ENCODE assay signal across 15 mouse cellular contexts in genomic region chr15:65733326-65733725, GRCm38 (mm10).
DNase-seq lines count a peak whose midpoint lies in the region; ATAC-seq and TF ChIP-seq lines count a peak whose summit lies in the region.
"Had no signal": no experiment of that assay in that cellular context is flagged by ENCODE, and none has a peak within 500 bp of the region (broad histone marks: within the 10 kb centered on the region; RNA-seq: fewer than 3 reads in every experiment).

No protein-coding gene starts in this region.

- no peak overlapping the region for H3K4me2 ChIP-seq in midbrain, postnatal 0 days (ENCODE audit: low read depth, low read length, poor library complexity, severe bottlenecking)
- H3K4me2 ChIP-seq: embryonic facial prominence, embryonic 13.5 days; limb, embryonic 13.5 days; midbrain, embryonic 12.5 days; neural tube, embryonic 13.5 days had no signal

- H3K36me3 ChIP-seq in midbrain, postnatal 0 days (ENCODE audit: insufficient read depth, low read length) = no peaks in the 10 kb centered on the region
- H3K36me3 ChIP-seq in heart, embryonic 10.5 days = no peaks in the 10 kb centered on the region
- H3K36me3 ChIP-seq: embryonic facial prominence, embryonic 13.5 days; limb, embryonic 13.5 days; midbrain, embryonic 12.5 days; neural tube, embryonic 13.5 days had no signal

- 0 out of 2 replicates have a peak, but pooled peaks have one; percentile 44 for ATAC-seq in midbrain, postnatal 0 days (ENCODE audit: low FRiP score)

- H3K9ac ChIP-seq in midbrain, postnatal 0 days (replicated peaks; ENCODE audit: low read length, poor library complexity, severe bottlenecking) = no peak overlapping the region
- H3K9ac ChIP-seq: embryonic facial prominence, embryonic 13.5 days; limb, embryonic 13.5 days; midbrain, embryonic 12.5 days; neural tube, embryonic 13.5 days had no signal

- intact Hi-C loops in gastrocnemius, adult 2 months (cut with DNase I) = no loop called here

- no peak overlapping the region for H3K27ac ChIP-seq in midbrain, postnatal 0 days (ENCODE audit: low read depth, low read length)
- H3K27ac ChIP-seq in heart, embryonic 10.5 days = no peak overlapping the region
- no peak overlapping the region for H3K27ac ChIP-seq in gastrocnemius, adult 2 months
- H3K27ac ChIP-seq: embryonic facial prominence, embryonic 13.5 days; limb, embryonic 13.5 days; midbrain, embryonic 12.5 days; neural tube, embryonic 13.5 days; stomach, postnatal 0 days had no signal

- no peaks in the 10 kb centered on the region for H3K27me3 ChIP-seq in midbrain, postnatal 0 days (ENCODE audit: insufficient read depth, low read length)
- H3K27me3 ChIP-seq in heart, embryonic 10.5 days (ENCODE audit: insufficient read depth, poor library complexity, severe bottlenecking) = no peaks in the 10 kb centered on the region
- H3K27me3 ChIP-seq: embryonic facial prominence, embryonic 13.5 days; limb, embryonic 13.5 days; midbrain, embryonic 12.5 days; neural tube, embryonic 13.5 days had no signal

- 68% methylated on average over 6 of the region's 6 CpGs for WGBS in midbrain, postnatal 0 days
- WGBS in heart, embryonic 10.5 days = 84% methylated on average over 6 of the region's 6 CpGs

- H3K4me3 ChIP-seq in midbrain, postnatal 0 days (ENCODE audit: low read depth, low read length) = no peak overlapping the region
- H3K4me3 ChIP-seq in heart, embryonic 10.5 days = no peak overlapping the region
- no peak overlapping the region for H3K4me3 ChIP-seq in gastrocnemius, adult 2 months
- H3K4me3 ChIP-seq: embryonic facial prominence, embryonic 13.5 days; limb, embryonic 13.5 days; midbrain, embryonic 12.5 days; neural tube, embryonic 13.5 days had no signal

- no peaks in the 10 kb centered on the region for H3K9me3 ChIP-seq in midbrain, postnatal 0 days (ENCODE audit: low read length)
- H3K9me3 ChIP-seq in heart, embryonic 10.5 days = no peaks in the 10 kb centered on the region
- H3K9me3 ChIP-seq: embryonic facial prominence, embryonic 13.5 days; limb, embryonic 13.5 days; midbrain, embryonic 12.5 days; neural tube, embryonic 13.5 days had no signal

- TF ChIP-seq CTCF in brain, embryonic 14.5 days (IDR thresholded peaks at IDR 0.05; ENCODE audit: borderline replicate concordance, extremely low read depth, insufficient read depth, insufficient read length) = no peak
- TF ChIP-seq CTCF in midbrain, postnatal 0 days (IDR thresholded peaks at IDR 0.05) = no peak
- no peak for TF ChIP-seq CTCF in gastrocnemius, adult 2 months (IDR thresholded peaks at IDR 0.05)

- TF ChIP-seq POLR2A in brain, embryonic 14.5 days (IDR thresholded peaks at IDR 0.05; ENCODE audit: borderline replicate concordance, extremely low read depth, insufficient read depth, insufficient read length, poor library complexity, severe bottlenecking) = no peak

- H3K4me1 ChIP-seq in midbrain, postnatal 0 days (ENCODE audit: insufficient read depth, low read length) = no peaks in the 10 kb centered on the region
- H3K4me1 ChIP-seq in heart, embryonic 10.5 days = no peaks in the 10 kb centered on the region
- H3K4me1 ChIP-seq: embryonic facial prominence, embryonic 13.5 days; limb, embryonic 13.5 days; midbrain, embryonic 12.5 days; neural tube, embryonic 13.5 days had no signal

- peak; percentile 8 to 15 for DNase-seq in layer of hippocampus, adult 8-10 months (ENCODE audit: low spot score in 2 of 2)
- no peak for DNase-seq in layer of hippocampus, postnatal 25 days (ENCODE audit: extremely low spot score in 1 of 2, low spot score in 1 of 2)
- peak; percentile 38 for DNase-seq in brain, embryonic 14.5 days (ENCODE audit: low read depth)
- DNase-seq in frontal cortex, postnatal 14 days (ENCODE audit: low spot score in 2 of 2) = peak; percentile 4 to 10
- DNase-seq in midbrain, postnatal 0 days (ENCODE audit: low spot score) = no peak
- no peak for DNase-seq in heart, embryonic 10.5 days (ENCODE audit: low spot score)
- DNase-seq in gastrocnemius, adult 2 months = no peak
- DNase-seq: cerebellum, postnatal 36 days; lung, postnatal 36 days; thymus, postnatal 4 days had no signal

Comparison
In these comparisons a context has a peak if more than half of its experiments do, and no peak if none do; other contexts are left out.
1. DNase-seq: peak in layer of hippocampus, adult 8-10 months (2 of 2), brain, embryonic 14.5 days (single experiment) and frontal cortex, postnatal 14 days (2 of 2); none in layer of hippocampus, postnatal 25 days (0 of 2), midbrain, postnatal 0 days (single experiment), heart, embryonic 10.5 days (single experiment) and gastrocnemius, adult 2 months (single experiment).